25 mouse cellular contexts compared by ENCODE assay signal in genomic region chr12:102394496-102394895, GRCm38 (mm10). TPM values are rescaled to one million over a fixed set of nuclear protein-coding genes. Genes with fewer than 3 reads are reported as not detected.
DNase-seq lines count a peak whose midpoint lies in the region; ATAC-seq and TF ChIP-seq lines count a peak whose summit lies in the region.
"Had no signal": no experiment of that assay in that cellular context is flagged by ENCODE, and none has a peak within 500 bp of the region (broad histone marks: within the 10 kb centered on the region; RNA-seq: fewer than 3 reads in every experiment).

No protein-coding gene starts in this region.

- no peak overlapping the region for H3K4me2 ChIP-seq in lung, postnatal 0 days (replicated peaks; ENCODE audit: low read depth, low read length)
- H3K4me2 ChIP-seq: hindbrain, embryonic 14.5 days; intestine, embryonic 15.5 days; liver, embryonic 15.5 days; neural tube, embryonic 13.5 days had no signal

- 89% methylated on average over 7 of the region's 7 CpGs for WGBS in lung, postnatal 0 days

- no peak for TF ChIP-seq CTCF in lung, postnatal 0 days (IDR thresholded peaks at IDR 0.05)

- H3K9me3 ChIP-seq in lung, postnatal 0 days (ENCODE audit: low read length): no peaks in the 10 kb centered on the region
- H3K9me3 ChIP-seq: forebrain, embryonic 10.5 days; heart, embryonic 10.5 days; intestine, embryonic 15.5 days; liver, embryonic 15.5 days; midbrain, embryonic 10.5 days; neural tube, embryonic 13.5 days had no signal

- H3K4me1 ChIP-seq in lung, postnatal 0 days (ENCODE audit: insufficient read depth, low read depth, low read length): peaks cover 4% of the 10 kb centered on the region; the same call in 1 of the 2 replicates
- H3K4me1 ChIP-seq: intestine, embryonic 15.5 days; liver, embryonic 15.5 days had no signal

- TF ChIP-seq EP300 in lung, postnatal 0 days (IDR thresholded peaks at IDR 0.05): no peak

- no peak for ATAC-seq in lung, postnatal 0 days
- ATAC-seq: forebrain, embryonic 16.5 days; intestine, embryonic 15.5 days; midbrain, embryonic 16.5 days had no signal

- H3K9ac ChIP-seq in lung, postnatal 0 days (replicated peaks; ENCODE audit: low read depth): no peak overlapping the region
- H3K9ac ChIP-seq: hindbrain, embryonic 14.5 days; intestine, embryonic 15.5 days; liver, embryonic 15.5 days; neural tube, embryonic 13.5 days had no signal

- no peak overlapping the region for H3K27ac ChIP-seq in lung, postnatal 0 days (ENCODE audit: low read length)
- H3K27ac ChIP-seq: forebrain, embryonic 10.5 days; heart, embryonic 10.5 days; hindbrain, embryonic 14.5 days; intestine, embryonic 15.5 days; layer of hippocampus, adult 2 months; liver, embryonic 15.5 days; midbrain, embryonic 10.5 days; neural tube, embryonic 13.5 days had no signal

- H3K36me3 ChIP-seq in lung, postnatal 0 days (ENCODE audit: insufficient read depth, low read length): peaks cover 18% of the 10 kb centered on the region; the same call in 1 of the 2 replicates
- H3K36me3 ChIP-seq: intestine, embryonic 15.5 days had no signal

- no peak overlapping the region for H3K4me3 ChIP-seq in lung, postnatal 0 days (ENCODE audit: low read depth, low read length)
- H3K4me3 ChIP-seq: forebrain, embryonic 10.5 days; heart, embryonic 10.5 days; intestine, embryonic 15.5 days; layer of hippocampus, adult 2 months; liver, embryonic 15.5 days; midbrain, embryonic 10.5 days; myocyte; neural tube, embryonic 13.5 days had no signal

- no peaks in the 10 kb centered on the region for H3K27me3 ChIP-seq in lung, postnatal 0 days (replicated peaks; ENCODE audit: insufficient read depth, low read length)
- H3K27me3 ChIP-seq: intestine, embryonic 15.5 days; liver, embryonic 15.5 days had no signal

- peak; percentile 28 for DNase-seq in adrenal gland, postnatal 14 days
- DNase-seq in adrenal gland, adult 18-20 months (ENCODE audit: low spot score in 2 of 2): no peak
- peak; percentile 74 for DNase-seq in 416B (ENCODE audit: low read depth)
- peak; percentile 86 to 92 for DNase-seq in kidney, adult 8-10 months
- peak; percentile 86 to 92 for DNase-seq in kidney, postnatal 36 days
- DNase-seq in right cerebral cortex, postnatal 36 days (ENCODE audit: low spot score in 2 of 2): no peak
- DNase-seq in lung, postnatal 0 days (ENCODE audit: low spot score): no peak
- DNase-seq: cerebellum, adult 11 months; cerebellum, adult 9-11 months; gastrocnemius, postnatal 25 days; heart, postnatal 4 days; layer of hippocampus, postnatal 36 days; thymus, adult 18-20 months; thymus, postnatal 36 days had no signal

RNA-seq across cellular contexts. Expression of gene Lgmn, which starts 45.1 kb away (rescaled TPM):
- 86.7 and 90.6 TPM in 2 replicates for total RNA-seq in adrenal gland, postnatal 14 days (2021)
- total RNA-seq in adrenal gland, adult 18-20 months (2021): 100 to 1,000 TPM in 1 of 2 experiments, 10 to 100 TPM in 1; 99.7 to 114 TPM
- polyA plus RNA-seq in lung, postnatal 0 days (2015; fragmentation: Nextera tagmentation; extraction: Ambion mirVana): 174 and 198 TPM in 2 replicates

Comparison
In these comparisons a context has a peak if more than half of its experiments do, and no peak if none do; other contexts are left out.
1. DNase-seq: peak in adrenal gland, postnatal 14 days (single experiment), 416B (single experiment), kidney, adult 8-10 months (2 of 2) and kidney, postnatal 36 days (2 of 2); none in adrenal gland, adult 18-20 months (0 of 2), right cerebral cortex, postnatal 36 days (0 of 2) and lung, postnatal 0 days (single experiment).